Mouse (Mus musculus) neural tube, embryonic 11.5 days (tissue): Measurements from ENCODE around the gene Olfr1392. TPM values are rescaled to one million over a fixed set of nuclear protein-coding genes. Genes with fewer than 3 reads are reported as not detected.

ENCODE experiments used
- ATAC-seq: fragments of 200-750 bp; cut with Nextera tagmentation; 2 replicates; pipeline ENCODE4 v1.8.0; 2017; ENCODE audit warnings: moderate number of reproducible peaks, mild to moderate bottlenecking, moderate TSS enrichment, moderate library complexity; ENCODE audit not compliant: insufficient read depth, low FRiP score, low TSS enrichment
- DNase-seq: peaks from one replicate; pipeline ENCODE4 v3.0.0-alpha.2; 2015; ENCODE audit warnings: low spot score
- H3K27ac ChIP-seq: fragments of 300-500 bp; sonication (generic); 2 replicates; pipeline ENCODE4 v1.5.1; 2014; ENCODE audit warnings: low read depth, mild to moderate bottlenecking, low read length
- H3K27me3 ChIP-seq: fragments of 300-500 bp; sonication (generic); 2 replicates; pipeline ENCODE4 v1.6.1; 2014; ENCODE audit warnings: mild to moderate bottlenecking, low read length, mixed read lengths; ENCODE audit not compliant: control insufficient read depth, insufficient read depth
- H3K36me3 ChIP-seq: fragments of 300-500 bp; sonication (generic); 2 replicates; pipeline ENCODE4 v1.6.1; 2014; ENCODE audit warnings: mild to moderate bottlenecking, low read length, moderate library complexity, mixed read lengths; ENCODE audit not compliant: control insufficient read depth, insufficient read depth
- H3K4me1 ChIP-seq: fragments of 300-500 bp; sonication (generic); 2 replicates; pipeline ENCODE4 v1.6.1; 2014; ENCODE audit warnings: low read length, mixed read lengths; ENCODE audit not compliant: control insufficient read depth, insufficient read depth
- H3K4me2 ChIP-seq: fragments of 300-500 bp; sonication (generic); 2 replicates; pipeline ENCODE4 v1.6.1; 2014; ENCODE audit warnings: low read depth, mild to moderate bottlenecking, moderate library complexity
- H3K4me3 ChIP-seq: fragments of 300-500 bp; sonication (generic); 2 replicates; pipeline ENCODE4 v1.5.1; 2014; ENCODE audit warnings: low read depth, low read length
- H3K9ac ChIP-seq: fragments of 300-500 bp; sonication (generic); 2 replicates; pipeline ENCODE4 v1.6.1; 2014; ENCODE audit warnings: mild to moderate bottlenecking, low read length
- H3K9me3 ChIP-seq: fragments of 300-500 bp; sonication (generic); 2 replicates; pipeline ENCODE4 v1.6.1; 2016; ENCODE audit warnings: low read length; ENCODE audit not compliant: control insufficient read depth
- WGBS: fragments of 180-500 bp; shearing (Covaris S2); extraction: QIAGEN DNeasy Blood & Tissue Kit; methylation state at CpG from one replicate; pipeline ENCODE4 v1.1.7; 2014; 5-methylcytosine and 5-hydroxymethylcytosine counted together
- polyA plus RNA-seq: library from polyadenylated mRNA; unstranded; fragments of >200 nt; fragmentation: Nextera tagmentation; extraction: Ambion mirVana; gene quantifications from 2 replicates; pipeline ENCODE4 v1.2.1, GENCODE M21; 2014

Olfr1392 gene
- polyA plus RNA-seq, 1 experiment from 2014 or later = not detected

DNA sequence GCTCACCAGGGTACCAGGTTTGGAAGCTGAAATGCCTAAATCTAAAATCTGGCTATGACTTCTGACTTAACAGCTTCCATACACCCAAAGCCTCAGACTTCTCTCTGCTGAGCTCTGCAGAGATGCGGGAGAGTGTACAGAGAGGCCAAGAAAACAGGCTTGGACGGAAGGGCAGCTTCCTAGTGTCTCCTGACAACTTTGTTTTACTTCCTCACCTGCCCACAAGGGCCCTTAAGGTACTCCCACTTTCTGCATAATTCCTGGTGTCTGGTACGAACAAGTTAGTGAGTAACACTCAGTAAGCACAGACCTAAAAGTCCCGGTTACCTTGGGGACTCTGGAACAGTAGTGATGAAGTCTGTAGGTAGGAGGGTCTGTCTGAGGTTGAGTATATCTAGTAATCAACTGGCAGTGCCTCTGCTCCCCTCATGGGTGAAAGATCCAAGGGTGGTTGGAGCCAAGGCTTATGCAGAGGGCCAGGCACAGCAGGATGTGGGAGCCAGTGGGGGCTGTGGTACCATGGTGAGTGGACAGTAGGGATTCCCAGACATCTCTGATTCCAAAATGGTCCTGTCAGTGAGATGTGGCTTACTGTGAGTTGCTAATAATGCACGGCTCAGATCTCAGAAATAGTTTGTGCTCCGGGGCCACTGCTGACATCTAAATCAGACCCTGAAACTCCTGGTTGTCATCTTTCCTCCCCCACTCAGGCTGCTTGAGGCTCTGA is 35.9 kb upstream of the Olfr1392 start:
- DNase-seq (no peak), ATAC-seq (no peak)
- H3K36me3 ChIP-seq = no peaks in the 10 kb centered on the region
- H3K27me3 ChIP-seq = no peaks in the 10 kb centered on the region
- WGBS = 83% methylated on average over 6 of the region's 6 CpGs
- no peak overlapping the region for H3K4me2 ChIP-seq
- H3K9ac ChIP-seq = no peak overlapping the region
- no peak overlapping the region for H3K4me3 ChIP-seq
- H3K4me1 ChIP-seq = peaks cover 4% of the 10 kb centered on the region; the same call in 1 of the 2 replicates
- H3K9me3 ChIP-seq = no peaks in the 10 kb centered on the region
- no peak overlapping the region for H3K27ac ChIP-seq

- WGBS = 29% methylated on average over 10 of the region's 10 CpGs
- no peaks in the 10 kb centered on the region for H3K36me3 ChIP-seq
- H3K27ac ChIP-seq = no peak overlapping the region
- ATAC-seq (no peak; the same call in 1 of the 2 replicates), DNase-seq (no peak)
- H3K9me3 ChIP-seq = no peaks in the 10 kb centered on the region
- peaks cover 4% of the 10 kb centered on the region; the same call in 1 of the 2 replicates for H3K4me1 ChIP-seq
- peak overlapping the region; percentile 51 for H3K4me3 ChIP-seq
- peak overlapping the region; percentile 82 for H3K9ac ChIP-seq
- no peaks in the 10 kb centered on the region for H3K27me3 ChIP-seq
- H3K4me2 ChIP-seq = peak overlapping the region; percentile 75
Observed at GRCm38 (mm10) chr11:49249811-49250421, 35.2 kb upstream of the Olfr1392 start.

DNA sequence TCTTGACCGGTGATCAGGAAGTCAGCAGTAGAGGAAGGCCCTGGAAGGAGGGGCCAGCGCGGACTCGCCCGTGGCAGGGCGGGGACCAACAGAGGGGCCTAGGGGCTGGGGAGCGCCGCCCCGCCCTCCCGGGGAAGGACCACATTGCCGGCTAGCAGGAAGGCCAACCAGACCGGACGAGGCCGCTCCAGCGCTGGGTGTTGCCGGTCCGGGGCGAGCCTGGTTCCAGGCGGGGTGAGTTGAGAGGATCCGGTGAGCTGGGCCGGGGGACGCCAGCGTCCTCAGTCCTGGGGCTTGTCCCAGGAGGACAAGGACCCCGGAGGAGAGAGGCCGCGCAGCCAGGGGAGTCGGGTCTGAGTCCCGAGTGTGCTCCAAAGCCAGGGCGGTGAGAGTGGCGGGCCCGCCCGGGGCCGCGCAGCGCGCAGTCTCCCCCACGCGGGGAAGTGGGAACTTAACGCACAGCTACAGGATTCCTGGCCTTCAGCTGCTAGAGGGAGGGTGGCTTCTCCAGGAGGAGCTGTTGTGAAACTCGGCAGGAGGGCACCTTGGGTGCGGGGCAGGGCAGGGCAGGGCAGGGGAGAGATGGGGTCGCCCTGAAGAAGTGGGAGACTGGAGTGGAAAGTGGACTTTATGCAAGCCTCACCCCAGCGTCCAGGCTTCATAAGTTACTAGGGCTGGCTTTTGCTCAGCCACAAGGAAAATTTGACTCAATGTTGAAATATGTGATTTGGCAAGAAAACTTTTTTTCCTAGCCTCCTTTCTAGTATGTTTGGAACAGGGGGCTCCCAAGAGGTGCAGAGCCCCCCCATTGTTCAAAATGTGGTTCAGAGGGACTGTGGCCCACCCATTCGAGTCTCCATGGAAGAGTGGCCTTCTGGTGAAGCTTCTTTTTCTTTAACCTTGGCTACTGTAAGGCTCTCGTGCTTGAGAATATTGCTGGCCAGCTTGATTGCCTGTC is 34.4 kb upstream of the Olfr1392 start:
- peak overlapping the region; percentile 7; the same call in 1 of the 2 replicates for H3K27ac ChIP-seq
- H3K27me3 ChIP-seq = no peaks in the 10 kb centered on the region
- H3K4me1 ChIP-seq = no peaks in the 10 kb centered on the region
- ATAC-seq (peak; percentile 93), DNase-seq (peak; percentile 85)
- no peaks in the 10 kb centered on the region for H3K36me3 ChIP-seq
- H3K9me3 ChIP-seq = no peaks in the 10 kb centered on the region
- WGBS = 3% methylated on average over 44 of the region's 45 CpGs
- peak overlapping the region; percentile 75 for H3K4me2 ChIP-seq
- peak overlapping the region; percentile 51 for H3K4me3 ChIP-seq
- peak overlapping the region; percentile 82 for H3K9ac ChIP-seq

DNA sequence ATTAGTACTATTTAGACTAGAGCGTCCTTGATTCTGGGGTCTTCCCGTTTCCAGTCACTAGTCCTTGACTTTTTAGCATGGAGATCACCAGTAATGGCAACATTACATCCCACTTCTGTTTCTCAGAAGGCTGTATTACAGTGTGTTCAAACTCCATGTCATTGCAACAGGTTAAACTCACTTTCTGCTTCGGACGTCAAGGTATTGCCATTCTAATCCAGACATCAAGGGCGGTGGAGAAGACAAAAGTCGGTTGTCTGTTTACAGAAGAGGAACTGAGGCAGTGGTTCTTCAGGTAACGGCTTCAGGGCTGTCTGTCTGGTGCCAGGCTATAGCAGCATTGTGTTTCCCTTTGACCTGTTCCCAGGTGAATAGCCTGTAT is 33.7 kb upstream of the Olfr1392 start:
- H3K9ac ChIP-seq = no peak overlapping the region
- ATAC-seq (no peak), DNase-seq (no peak)
- peak overlapping the region; percentile 51; the same call in 1 of the 2 replicates for H3K4me3 ChIP-seq
- no peaks in the 10 kb centered on the region for H3K9me3 ChIP-seq
- H3K27me3 ChIP-seq = no peaks in the 10 kb centered on the region
- no peak overlapping the region for H3K27ac ChIP-seq
- H3K36me3 ChIP-seq = no peaks in the 10 kb centered on the region
- H3K4me1 ChIP-seq = no peaks in the 10 kb centered on the region
- 71% methylated on average over 7 of the region's 7 CpGs for WGBS
- peak overlapping the region; percentile 75 for H3K4me2 ChIP-seq

- 91% methylated on average over 5 of the region's 5 CpGs for WGBS
- no peaks in the 10 kb centered on the region for H3K27me3 ChIP-seq
- no peaks in the 10 kb centered on the region for H3K36me3 ChIP-seq
- no peak for DNase-seq
- H3K4me1 ChIP-seq = no peaks in the 10 kb centered on the region
- no peak overlapping the region for H3K4me2 ChIP-seq
- no peak overlapping the region for H3K4me3 ChIP-seq
- H3K9ac ChIP-seq = no peak overlapping the region
- H3K27ac ChIP-seq = no peak overlapping the region
- no peaks in the 10 kb centered on the region for H3K9me3 ChIP-seq
- no peak for ATAC-seq
Observed at GRCm38 (mm10) chr11:49252048-49252447, 33.0 kb upstream of the Olfr1392 start.

GRCm38 (mm10) chr11:49253035-49253434 is 32.0 kb upstream of the Olfr1392 start:
- Histone ChIP-seq H3K27ac (no peak overlapping the region), H3K9me3 (no peaks in the 10 kb centered on the region), H3K36me3 (no peaks in the 10 kb centered on the region), H3K4me2 (no peak overlapping the region), H3K4me1 (no peaks in the 10 kb centered on the region), H3K27me3 (no peaks in the 10 kb centered on the region), H3K9ac (no peak overlapping the region), H3K4me3 (no peak overlapping the region)
- no peak for DNase-seq
- 93% methylated on average over 6 of the region's 6 CpGs for WGBS
- ATAC-seq = no peak

DNA sequence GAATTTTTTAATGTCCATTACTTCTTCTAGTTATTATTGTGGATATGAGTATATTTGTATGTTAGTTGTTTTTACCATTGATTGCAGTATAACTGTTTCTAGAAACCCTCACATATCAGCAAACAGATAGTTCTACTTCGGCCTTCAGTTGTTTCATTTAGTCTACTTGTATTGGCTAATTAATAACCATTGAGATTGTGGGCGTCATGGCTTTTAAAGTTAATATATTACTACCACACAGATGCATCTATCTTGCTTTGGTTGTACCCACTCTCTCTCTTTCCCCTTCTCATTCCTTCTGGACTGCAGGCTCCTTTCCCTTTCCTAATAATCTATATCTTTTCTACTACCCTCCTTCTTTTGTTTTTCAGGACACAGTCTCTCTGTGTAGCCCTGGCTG is 25.8 kb upstream of the Olfr1392 start:
- 81% methylated on average over 2 of the region's 2 CpGs for WGBS
- Histone ChIP-seq H3K9ac (no peak overlapping the region), H3K27ac (no peak overlapping the region), H3K9me3 (no peaks in the 10 kb centered on the region), H3K4me1 (no peaks in the 10 kb centered on the region), H3K36me3 (peaks cover 7% of the 10 kb centered on the region), H3K4me3 (no peak overlapping the region), H3K27me3 (no peaks in the 10 kb centered on the region), H3K4me2 (no peak overlapping the region)
- no peak for DNase-seq
- no peak for ATAC-seq

DNA sequence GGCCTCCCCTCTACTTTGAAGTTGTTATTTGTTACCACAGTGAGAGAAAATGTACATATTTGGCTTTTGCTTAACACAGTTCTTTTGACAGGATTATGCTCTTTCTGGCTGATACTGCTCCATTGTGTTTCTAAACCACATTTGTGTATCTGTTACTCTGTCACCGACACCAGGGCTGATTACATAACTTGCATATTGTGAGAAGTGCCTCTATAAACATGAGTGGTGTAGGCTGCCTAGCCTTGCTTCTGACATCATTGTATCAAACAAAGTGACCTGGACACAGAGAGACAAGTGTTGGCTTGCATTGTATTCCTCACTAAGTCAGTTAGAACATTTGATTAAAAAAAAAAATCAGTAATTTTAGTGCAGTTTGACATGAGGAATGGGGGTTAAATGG is 25.3 kb upstream of the Olfr1392 start:
- H3K4me1 ChIP-seq = no peaks in the 10 kb centered on the region
- no peak overlapping the region for H3K4me2 ChIP-seq
- peaks cover 7% of the 10 kb centered on the region for H3K36me3 ChIP-seq
- DNase-seq (no peak), ATAC-seq (no peak)
- 83% methylated on average over 1 of the region's 1 CpGs for WGBS
- H3K9ac ChIP-seq = no peak overlapping the region
- H3K27me3 ChIP-seq = no peaks in the 10 kb centered on the region
- no peak overlapping the region for H3K4me3 ChIP-seq
- H3K27ac ChIP-seq = no peak overlapping the region
- H3K9me3 ChIP-seq = no peaks in the 10 kb centered on the region
